Mouse (Mus musculus) hindbrain, embryonic 13.5 days (tissue): ENCODE measurements around the gene Timm8b. TPM values are rescaled to one million over a fixed set of nuclear protein-coding genes. Genes with fewer than 3 reads are reported as not detected.

Experiments
- ATAC-seq: fragments of 200-750 bp; cut with Nextera tagmentation; 2 replicates; pipeline ENCODE4 v1.8.0; 2017; ENCODE audit warnings: moderate TSS enrichment; ENCODE audit not compliant: low FRiP score
- H3K27ac ChIP-seq: fragments of 300-500 bp; sonication (generic); 2 replicates; pipeline ENCODE4 v1.5.1; 2015; ENCODE audit warnings: inconsistent platforms, mild to moderate bottlenecking, moderate library complexity
- H3K27me3 ChIP-seq: fragments of 300-500 bp; sonication (generic); 2 replicates; pipeline ENCODE4 v1.6.1; 2015; ENCODE audit warnings: mild to moderate bottlenecking, inconsistent platforms
- H3K36me3 ChIP-seq: fragments of 300-500 bp; sonication (generic); 2 replicates; pipeline ENCODE4 v1.6.1; 2015; ENCODE audit warnings: mild to moderate bottlenecking, inconsistent platforms
- H3K4me1 ChIP-seq: fragments of 300-500 bp; sonication (generic); replicated peaks from 2 replicates; pipeline ENCODE4 v1.6.1; 2015; ENCODE audit warnings: inconsistent platforms
- H3K4me2 ChIP-seq: fragments of 300-500 bp; sonication (generic); 2 replicates; pipeline ENCODE4 v1.6.1; 2015; ENCODE audit warnings: inconsistent platforms, mild to moderate bottlenecking, moderate library complexity
- H3K4me3 ChIP-seq: fragments of 300-500 bp; sonication (generic); 2 replicates; pipeline ENCODE4 v1.5.1; 2015; ENCODE audit warnings: mild to moderate bottlenecking, inconsistent platforms
- H3K9ac ChIP-seq: fragments of 300-500 bp; sonication (generic); 2 replicates; pipeline ENCODE4 v1.6.1; 2015; ENCODE audit warnings: mild to moderate bottlenecking, inconsistent platforms
- H3K9me3 ChIP-seq: fragments of 300-500 bp; sonication (generic); 2 replicates; pipeline ENCODE4 v1.6.1; 2016; ENCODE audit warnings: inconsistent platforms
- WGBS: fragments of 180-500 bp; shearing (Covaris S2); methylation state at CpG from one replicate; pipeline ENCODE4 v1.1.7; 2015; 5-methylcytosine and 5-hydroxymethylcytosine counted together
- polyA plus RNA-seq: library from polyadenylated mRNA; unstranded; fragments of >200 nt; fragmentation: Nextera tagmentation; extraction: Ambion mirVana; gene quantifications from 2 replicates; pipeline ENCODE4 v1.2.1, GENCODE M21; 2015

The Timm8b gene
- polyA plus RNA-seq, 1 experiment from 2014 or later: 382 TPM

GRCm38 (mm10) chr9:50585145-50585818 lies 18.4 kb upstream of the Timm8b start:
- Histone ChIP-seq H3K4me3 (no peak overlapping the region), H3K4me1 (no peaks in the 10 kb centered on the region), H3K4me2 (no peak overlapping the region), H3K9me3 (no peaks in the 10 kb centered on the region), H3K27ac (no peak overlapping the region), H3K36me3 (no peaks in the 10 kb centered on the region), H3K27me3 (no peaks in the 10 kb centered on the region), H3K9ac (no peak overlapping the region)
- no peak for ATAC-seq
- 84% methylated on average over 6 of the region's 6 CpGs for WGBS

GRCm38 (mm10) chr9:50586955-50587354 lies 16.8 kb upstream of the Timm8b start:
- no peaks in the 10 kb centered on the region for H3K27me3 ChIP-seq
- H3K4me2 ChIP-seq: no peak overlapping the region
- H3K36me3 ChIP-seq: no peaks in the 10 kb centered on the region
- H3K4me3 ChIP-seq: no peak overlapping the region
- no peak for ATAC-seq
- no peaks in the 10 kb centered on the region for H3K4me1 ChIP-seq
- no peak overlapping the region for H3K27ac ChIP-seq
- H3K9ac ChIP-seq: no peak overlapping the region
- WGBS: 87% methylated on average over 4 of the region's 4 CpGs
- no peaks in the 10 kb centered on the region for H3K9me3 ChIP-seq

- Histone ChIP-seq H3K36me3 (peaks cover 15% of the 10 kb centered on the region), H3K4me2 (no peak overlapping the region), H3K4me1 (no peaks in the 10 kb centered on the region), H3K9me3 (no peaks in the 10 kb centered on the region), H3K4me3 (no peak overlapping the region), H3K9ac (no peak overlapping the region), H3K27me3 (no peaks in the 10 kb centered on the region), H3K27ac (no peak overlapping the region)
- no peak for ATAC-seq
- WGBS: 79% methylated on average over 10 of the region's 10 CpGs
Observed at GRCm38 (mm10) chr9:50590856-50591518, 12.7 kb upstream of the Timm8b start.

GRCm38 (mm10) chr9:50592955-50593354 lies 10.8 kb upstream of the Timm8b start:
- H3K4me2 ChIP-seq: no peak overlapping the region
- WGBS: 89% methylated on average over 9 of the region's 9 CpGs
- no peak for ATAC-seq
- H3K27ac ChIP-seq: no peak overlapping the region
- no peaks in the 10 kb centered on the region for H3K9me3 ChIP-seq
- H3K36me3 ChIP-seq: peaks cover 34% of the 10 kb centered on the region
- H3K27me3 ChIP-seq: no peaks in the 10 kb centered on the region
- no peak overlapping the region for H3K9ac ChIP-seq
- H3K4me1 ChIP-seq: no peaks in the 10 kb centered on the region
- H3K4me3 ChIP-seq: no peak overlapping the region

- peaks cover 39% of the 10 kb centered on the region for H3K36me3 ChIP-seq
- ATAC-seq: no peak
- no peaks in the 10 kb centered on the region for H3K9me3 ChIP-seq
- H3K4me1 ChIP-seq: no peaks in the 10 kb centered on the region
- no peaks in the 10 kb centered on the region for H3K27me3 ChIP-seq
- WGBS: 87% methylated on average over 2 of the region's 3 CpGs
- H3K27ac ChIP-seq: no peak overlapping the region
- H3K9ac ChIP-seq: no peak overlapping the region
- H3K4me2 ChIP-seq: no peak overlapping the region
- H3K4me3 ChIP-seq: no peak overlapping the region
Observed at GRCm38 (mm10) chr9:50593544-50593943, 10.2 kb upstream of the Timm8b start.

- Histone ChIP-seq H3K27me3 (no peaks in the 10 kb centered on the region), H3K36me3 (peaks cover 52% of the 10 kb centered on the region), H3K9ac (no peak overlapping the region), H3K9me3 (no peaks in the 10 kb centered on the region), H3K4me2 (no peak overlapping the region), H3K4me3 (no peak overlapping the region), H3K4me1 (no peaks in the 10 kb centered on the region), H3K27ac (no peak overlapping the region)
- no peak for ATAC-seq
- 79% methylated on average over 12 of the region's 12 CpGs for WGBS
Observed at GRCm38 (mm10) chr9:50594794-50595417, 8.8 kb upstream of the Timm8b start.

GRCm38 (mm10) chr9:50596973-50597372 lies 6.7 kb upstream of the Timm8b start:
- H3K27me3 ChIP-seq: no peaks in the 10 kb centered on the region
- peaks cover 10% of the 10 kb centered on the region for H3K4me1 ChIP-seq
- no peak overlapping the region for H3K27ac ChIP-seq
- WGBS: 96% methylated on average over 8 of the region's 8 CpGs
- no peak overlapping the region for H3K4me3 ChIP-seq
- ATAC-seq: no peak
- H3K9ac ChIP-seq: no peak overlapping the region
- H3K9me3 ChIP-seq: no peaks in the 10 kb centered on the region
- no peak overlapping the region for H3K4me2 ChIP-seq
- H3K36me3 ChIP-seq: peaks cover 60% of the 10 kb centered on the region

- H3K27ac ChIP-seq: no peak overlapping the region
Observed at GRCm38 (mm10) chr9:50601536-50601935, 2.2 kb upstream of the Timm8b start.

GRCm38 (mm10) chr9:50602055-50602845 lies 1.5 kb upstream of the Timm8b start:
- Histone ChIP-seq H3K9ac (0 out of 2 replicates have a peak overlapping the region, but pooled peaks have one; percentile 95), H3K9me3 (no peaks in the 10 kb centered on the region), H3K27ac (no peak overlapping the region), H3K36me3 (peaks cover 48% of the 10 kb centered on the region), H3K27me3 (no peaks in the 10 kb centered on the region), H3K4me2 (peak overlapping the region; percentile 90), H3K4me3 (peak overlapping the region; percentile 89), H3K4me1 (peaks cover 34% of the 10 kb centered on the region)
- no peak for ATAC-seq
- WGBS: 90% methylated on average over 7 of the region's 7 CpGs

More at GRCm38 (mm10) chr9:50601536-50601935, 2.2 kb upstream of the Timm8b start:
- 88% methylated on average over 6 of the region's 6 CpGs for WGBS
- no peak overlapping the region for H3K4me3 ChIP-seq
- peaks cover 34% of the 10 kb centered on the region for H3K4me1 ChIP-seq
- H3K9ac ChIP-seq: no peak overlapping the region
- H3K4me2 ChIP-seq: no peak overlapping the region
- no peaks in the 10 kb centered on the region for H3K27me3 ChIP-seq
- H3K36me3 ChIP-seq: peaks cover 50% of the 10 kb centered on the region
- no peaks in the 10 kb centered on the region for H3K9me3 ChIP-seq
- no peak for ATAC-seq

- H3K9me3 ChIP-seq: no peaks in the 10 kb centered on the region
- under 1% methylated on average over 24 of the region's 24 CpGs for WGBS
- peak; percentile 93 for ATAC-seq
- H3K9ac ChIP-seq: peak overlapping the region; percentile 95
- peak overlapping the region; percentile 93 for H3K27ac ChIP-seq
- peak overlapping the region; percentile 90 for H3K4me2 ChIP-seq
- no peaks in the 10 kb centered on the region for H3K27me3 ChIP-seq
- H3K36me3 ChIP-seq: peaks cover 44% of the 10 kb centered on the region
- H3K4me3 ChIP-seq: peak overlapping the region; percentile 89
- peaks cover 34% of the 10 kb centered on the region for H3K4me1 ChIP-seq
Observed at GRCm38 (mm10) chr9:50603998-50604324, 251 bp downstream of the Timm8b start.

- H3K36me3 ChIP-seq: peaks cover 43% of the 10 kb centered on the region
- H3K4me1 ChIP-seq: peaks cover 34% of the 10 kb centered on the region
- H3K9ac ChIP-seq: peak overlapping the region; percentile 95
- 4% methylated on average over 6 of the region's 6 CpGs for WGBS
- H3K27me3 ChIP-seq: no peaks in the 10 kb centered on the region
- H3K27ac ChIP-seq: peak overlapping the region; percentile 93
- no peak for ATAC-seq
- H3K4me3 ChIP-seq: peak overlapping the region; percentile 89
- H3K4me2 ChIP-seq: peak overlapping the region; percentile 90
- no peaks in the 10 kb centered on the region for H3K9me3 ChIP-seq
Observed at GRCm38 (mm10) chr9:50604338-50604737, 628 bp downstream of the Timm8b start.

GRCm38 (mm10) chr9:50612115-50612514 lies 8.4 kb downstream of the Timm8b start:
- no peak for ATAC-seq
- H3K36me3 ChIP-seq: peaks cover 73% of the 10 kb centered on the region
- peaks cover 21% of the 10 kb centered on the region for H3K4me1 ChIP-seq
- no peaks in the 10 kb centered on the region for H3K27me3 ChIP-seq
- H3K27ac ChIP-seq: no peak overlapping the region
- H3K4me3 ChIP-seq: no peak overlapping the region
- H3K9me3 ChIP-seq: no peaks in the 10 kb centered on the region
- no peak overlapping the region for H3K9ac ChIP-seq
- WGBS: 93% methylated on average over 4 of the region's 4 CpGs
- H3K4me2 ChIP-seq: no peak overlapping the region
